Mouse (Mus musculus): ENCODE measurements around the gene Gba2. TPM values are rescaled to one million over a fixed set of nuclear protein-coding genes. Genes with fewer than 3 reads are reported as not detected.

Gba2 gene
- total RNA-seq, 2 experiments from 2014 or later, result 17.7 to 17.8 TPM

DNA sequence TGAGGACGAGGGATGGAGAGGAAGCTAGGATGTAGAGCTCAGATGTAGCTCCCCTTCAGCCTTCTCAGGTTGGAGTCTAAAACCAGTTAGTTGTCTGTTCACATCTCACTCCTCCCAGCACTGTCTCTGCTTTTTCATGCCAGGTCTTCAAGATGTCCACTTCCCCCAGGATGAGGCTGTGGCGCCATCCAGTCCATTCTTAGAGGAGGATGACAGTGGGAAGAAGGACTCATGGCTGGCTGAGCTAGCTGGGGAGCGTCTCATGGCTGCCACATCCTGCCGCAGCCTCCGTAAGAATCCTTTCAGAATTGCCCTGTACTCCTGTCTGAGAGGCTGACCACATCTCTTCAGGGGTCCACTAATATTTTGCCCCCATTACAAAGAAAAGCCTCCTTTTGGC is 2.0 kb upstream of the Gba2 start:
- no peak for DNase-seq

DNA sequence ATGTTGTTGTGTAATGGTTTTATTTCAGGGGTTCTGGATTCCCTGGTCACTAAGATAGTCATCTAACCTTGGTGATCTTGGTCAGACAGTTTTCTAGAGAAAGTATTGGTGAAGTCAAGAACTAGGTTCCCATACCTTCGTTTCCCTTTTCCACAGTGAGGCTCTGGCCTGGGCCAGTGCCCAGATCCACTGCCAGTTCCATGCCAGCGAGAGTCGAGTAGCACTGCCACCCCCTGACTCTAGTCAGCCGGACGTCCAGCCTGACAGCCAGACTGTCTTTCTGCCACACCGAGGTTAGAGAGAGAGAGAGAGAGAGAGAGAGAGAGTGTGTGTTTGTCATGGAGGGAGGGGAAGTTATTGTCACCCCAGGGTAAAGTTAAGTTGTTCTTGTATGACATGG is 1.1 kb upstream of the Gba2 start:
- DNase-seq, result no peak

- no peak for DNase-seq
Observed at GRCm38 (mm10) chr4:43579256-43579655, 583 bp upstream of the Gba2 start.

GRCm38 (mm10) chr4:43577237-43577881 is 1.3 kb downstream of the Gba2 start:
- no peak for DNase-seq

GRCm38 (mm10) chr4:43575356-43575755 is 3.3 kb downstream of the Gba2 start:
- no peak for DNase-seq

- no peak for DNase-seq
Observed at GRCm38 (mm10) chr4:43573561-43573960, 5.1 kb downstream of the Gba2 start.

DNA sequence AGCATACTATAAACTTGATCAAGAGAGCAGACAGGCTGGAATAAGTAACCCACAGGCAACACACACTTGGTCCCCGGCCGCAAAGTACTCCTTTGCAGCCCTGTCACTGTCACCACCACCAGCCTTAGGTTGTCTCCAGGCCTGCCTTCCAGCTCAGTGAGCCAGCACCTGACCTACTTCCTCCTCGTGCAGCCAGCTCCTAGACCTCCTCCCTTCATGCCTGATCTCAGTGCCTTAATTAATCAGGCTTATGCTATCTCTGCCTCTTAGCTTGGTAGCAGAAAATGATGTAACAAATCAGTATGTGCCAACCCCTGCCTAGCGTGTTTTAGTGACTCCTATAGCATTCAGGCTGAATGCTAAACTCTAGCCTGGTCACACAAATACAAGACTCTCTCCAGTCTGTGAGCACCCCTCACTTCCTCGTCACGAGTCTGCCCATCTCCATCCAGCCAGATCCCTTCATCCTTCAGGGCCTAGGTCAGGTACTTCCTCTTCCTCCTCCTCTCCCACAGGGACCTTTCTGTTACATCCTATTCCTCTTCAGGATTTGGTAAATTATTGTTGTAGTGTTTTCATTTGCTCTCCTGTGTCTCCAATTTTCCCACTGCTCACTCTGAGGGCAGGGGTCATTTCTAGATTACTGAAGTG is 7.2 kb downstream of the Gba2 start:
- DNase-seq, result no peak

DNA sequence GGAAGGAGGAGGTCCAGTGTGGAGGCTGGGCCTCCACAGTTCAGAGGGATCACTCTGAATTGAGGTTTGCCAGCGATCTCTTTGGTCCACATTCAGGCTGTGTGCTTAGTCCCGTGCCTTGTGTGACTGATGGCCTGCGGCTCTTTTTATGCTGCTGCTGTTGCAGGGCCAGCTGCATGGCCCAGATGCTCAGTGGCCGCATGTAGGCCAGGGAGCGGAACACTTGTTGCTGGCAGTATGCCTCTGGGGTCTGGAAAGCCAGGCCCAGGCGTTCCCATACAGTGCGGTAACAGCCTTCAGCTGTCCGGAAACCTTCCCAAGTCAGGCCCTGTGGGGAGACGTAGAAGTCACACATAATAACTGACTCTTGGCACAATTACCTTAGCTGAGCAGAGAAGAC is 11.5 kb downstream of the Gba2 start:
- DNase-seq, result no peak

DNA sequence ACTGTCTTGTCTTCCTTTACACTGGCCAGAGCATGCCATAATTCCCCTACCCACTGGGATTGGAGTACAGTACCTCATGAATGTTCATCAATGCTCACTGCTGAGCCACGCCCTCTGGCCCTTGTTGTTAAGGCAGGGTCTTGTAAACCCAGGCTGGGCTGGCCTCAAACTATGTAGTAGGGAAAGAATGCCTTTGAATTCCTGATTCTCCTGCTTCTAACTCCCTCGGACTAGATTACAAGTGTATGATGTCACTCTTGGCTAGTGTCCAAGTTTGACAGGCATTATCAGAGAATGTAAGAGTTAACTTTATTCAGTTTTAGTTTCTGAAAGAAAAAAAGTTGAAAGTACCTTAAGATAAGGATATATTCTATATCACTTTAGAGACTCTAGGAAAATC is 14.4 kb downstream of the Gba2 start:
- DNase-seq, result no peak

GRCm38 (mm10) chr4:43563601-43563875 is 15.1 kb downstream of the Gba2 start:
- no peak for DNase-seq

- no peak for DNase-seq
Observed at GRCm38 (mm10) chr4:43562769-43563600, 15.7 kb downstream of the Gba2 start.

GRCm38 (mm10) chr4:43561997-43562768 is 16.5 kb downstream of the Gba2 start, which contains the start of the genes Creb3 and Tln1:
TSS of gene Creb3 (plus strand) at chr4:43562332.
TSS of gene Tln1 (minus strand) at chr4:43562691.
- peak; percentile 94 for DNase-seq

GRCm38 (mm10) chr4:43561436-43561996 is 17.2 kb downstream of the Gba2 start:
- no peak for DNase-seq

GRCm38 (mm10) chr4:43560976-43561375 is 17.7 kb downstream of the Gba2 start:
- DNase-seq, result no peak

GRCm38 (mm10) chr4:43560243-43560611 is 18.4 kb downstream of the Gba2 start:
- peak; percentile 66 for DNase-seq

GRCm38 (mm10) chr4:43559519-43560242 is 19.0 kb downstream of the Gba2 start:
- no peak for DNase-seq

- DNase-seq, result peak; percentile 88
Observed at GRCm38 (mm10) chr4:43558631-43559356, 19.9 kb downstream of the Gba2 start.

DNA sequence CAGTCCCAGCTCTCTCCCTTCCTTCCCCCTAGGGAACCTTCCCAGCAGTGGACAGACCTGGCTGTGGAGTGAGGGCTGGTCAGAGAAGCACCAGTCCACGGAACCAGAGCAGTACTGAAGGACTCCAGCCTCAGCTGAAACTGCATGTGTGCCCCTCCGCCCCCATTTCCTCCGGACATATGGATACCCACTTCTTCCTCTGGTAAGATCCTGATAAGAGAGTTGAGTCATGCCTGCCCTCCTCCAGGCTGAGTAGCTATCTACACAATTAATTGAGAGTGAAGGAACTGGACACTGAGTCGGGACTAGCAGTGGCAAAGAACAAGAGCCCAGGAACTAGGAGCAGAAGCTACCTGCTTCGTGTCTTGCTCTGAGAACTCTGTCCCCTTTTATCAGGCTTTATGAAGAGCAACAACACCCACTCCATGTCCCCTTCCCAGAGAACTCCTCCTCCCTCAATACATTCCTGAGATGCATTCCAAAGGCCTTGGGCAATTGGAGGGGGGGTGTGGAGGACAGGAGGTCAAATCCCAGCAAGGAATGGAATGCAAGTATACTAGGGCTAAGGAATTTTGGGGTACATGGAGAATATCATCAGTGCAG is 20.5 kb downstream of the Gba2 start:
- peak; percentile 46 for DNase-seq

- DNase-seq, result no peak
Observed at GRCm38 (mm10) chr4:43555926-43556325, 22.7 kb downstream of the Gba2 start.

DNA sequence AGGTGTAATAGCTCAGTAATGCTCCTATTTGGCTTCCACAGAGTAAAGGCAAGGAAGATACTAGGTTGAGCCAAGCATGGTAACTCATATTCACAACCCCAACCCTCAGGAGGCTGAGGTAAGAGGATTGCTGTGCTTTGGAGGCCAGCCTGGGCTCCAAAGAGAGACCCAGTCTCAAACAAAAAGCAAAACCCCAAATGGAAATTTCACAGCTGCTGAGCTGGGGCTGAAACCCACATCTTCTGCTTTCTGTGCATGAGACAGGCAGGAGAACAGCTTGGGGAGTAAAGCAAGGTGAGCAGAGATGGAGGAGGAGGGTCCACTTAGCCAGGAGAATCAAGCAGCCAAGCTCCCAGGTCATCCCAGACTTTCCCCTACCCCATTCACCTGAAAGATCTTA is 24.8 kb downstream of the Gba2 start:
- DNase-seq, result no peak

DNA sequence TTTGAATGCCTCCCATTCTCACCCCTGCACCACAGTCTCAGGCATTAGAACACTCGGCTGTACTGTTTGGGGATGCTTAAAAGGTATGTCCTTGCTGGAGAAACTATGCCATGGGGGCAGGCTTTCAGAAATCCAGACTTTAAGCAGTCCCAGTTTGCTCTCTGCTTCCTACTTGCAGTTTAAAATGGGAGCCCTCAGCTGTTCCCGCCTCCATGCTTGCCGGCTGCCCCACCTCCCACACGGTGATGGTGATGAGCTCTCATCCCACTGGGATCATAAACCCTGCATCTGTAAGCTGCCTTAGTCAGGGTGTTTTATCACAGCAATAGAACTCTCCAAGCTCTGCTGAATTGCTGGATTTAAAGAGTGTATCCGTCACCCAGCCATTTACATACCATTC is 26.2 kb downstream of the Gba2 start:
- no peak for DNase-seq

All from heart, postnatal 4 days (tissue).